Mouse (Mus musculus) sigmoid colon, adult 10 weeks (tissue): ENCODE measurements around the gene Cox7b. TPM values are rescaled to one million over a fixed set of nuclear protein-coding genes. Genes with fewer than 3 reads are reported as not detected.

Source experiments
- polyA plus RNA-seq: library from polyadenylated mRNA; stranded (reverse); fragments of 350-450 nt; fragmentation: Illumina TruSeq; extraction: RNeasy Lipid Tissue Mini Kit (QIAGEN cat#74804); gene quantifications from one replicate; pipeline ENCODE4 v1.2.3, GENCODE M21; 2014; ENCODE audit warnings: low read depth, low replicate concordance

Cox7b gene
- 1,901 TPM for polyA plus RNA-seq

DNA sequence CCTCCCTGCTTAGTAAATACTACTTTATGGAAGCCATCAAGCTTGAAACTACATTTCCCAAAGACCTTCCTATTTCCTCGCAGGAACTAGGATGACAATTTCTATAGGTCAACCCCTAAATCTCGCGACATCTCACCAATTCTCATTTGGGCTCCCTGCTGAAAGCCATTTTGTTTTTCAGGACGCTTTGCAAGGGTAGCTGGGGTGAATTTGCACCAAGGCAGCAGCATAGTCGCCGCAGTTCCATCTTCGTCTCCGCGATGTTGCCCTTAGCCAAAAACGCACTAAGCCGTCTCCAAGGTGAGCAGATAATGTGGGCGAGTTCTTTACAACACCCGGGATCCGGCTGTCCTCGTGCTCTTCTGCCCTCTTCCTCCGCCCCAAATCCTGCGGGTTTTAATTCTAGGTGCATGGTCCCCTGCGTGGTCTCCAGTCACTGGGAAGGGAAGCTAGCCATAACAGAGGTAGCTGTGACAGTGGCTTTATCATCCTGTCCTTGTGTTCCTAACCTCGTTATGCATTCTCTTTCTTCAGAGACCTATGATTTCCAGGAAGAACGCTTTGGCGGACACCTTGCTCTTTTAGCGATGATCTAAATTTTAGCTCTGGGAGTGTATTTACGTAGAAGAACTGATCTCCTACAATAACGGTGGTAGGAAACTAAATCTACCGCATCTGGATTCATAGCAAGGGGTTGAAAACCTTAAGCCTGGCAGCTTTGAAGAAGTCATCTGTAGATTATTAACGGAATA, at the start of gene Cox7b:
Gene Cox7b, plus strand, starts transcription at position 130 of the 752 bp plus-strand sequence.

GRCm38 (mm10) chrX:106011465-106012159, 3.9 kb upstream of the Cox7b start, which contains the start of gene Magt1:
TSS of gene Magt1 (minus strand) at chrX:106011906.

GRCm38 (mm10) chrX:106026418-106027342, 11.2 kb downstream of the Cox7b start, which contains the start of gene Atp7a:
TSS of gene Atp7a (plus strand) at chrX:106027276.

Other genes with a start within 250 kb of the Cox7b start
- gene Atrx, start 86.3 kb upstream of the Cox7b start, polyA plus RNA-seq: 210 TPM
- 151 TPM for gene Magt1, start 3.8 kb upstream of the Cox7b start, polyA plus RNA-seq
- gene Atp7a, start 11.6 kb downstream of the Cox7b start, polyA plus RNA-seq: 62.9 TPM
- 7.8 TPM for gene Tlr13, start 127.5 kb downstream of the Cox7b start, polyA plus RNA-seq
- gene Pgk1, start 171.4 kb downstream of the Cox7b start, polyA plus RNA-seq: 215 TPM
- gene Taf9b, start 205.5 kb downstream of the Cox7b start, polyA plus RNA-seq: 35.6 TPM
- gene Fnd3c2, start 239.7 kb downstream of the Cox7b start, polyA plus RNA-seq: not detected